Comparison of ENCODE assay signal across 10 mouse cellular contexts in genomic region chr5:66151301-66152188, GRCm38 (mm10). TPM values are rescaled to one million over a fixed set of nuclear protein-coding genes. Genes with fewer than 3 reads are reported as not detected.
DNase-seq lines count a peak whose midpoint lies in the region; ATAC-seq and TF ChIP-seq lines count a peak whose summit lies in the region.
"Had no signal": no experiment of that assay in that cellular context is flagged by ENCODE, and none has a peak within 500 bp of the region (broad histone marks: within the 10 kb centered on the region; RNA-seq: fewer than 3 reads in every experiment).

No protein-coding gene starts in this region.

- H3K9me3 ChIP-seq in heart, postnatal 0 days (replicated peaks; ENCODE audit: control insufficient read depth, low read length): no peaks in the 10 kb centered on the region

- H3K9ac ChIP-seq in heart, postnatal 0 days (replicated peaks; ENCODE audit: low read depth, low read length): peak overlapping the region; percentile 38; the same call in 1 of the 2 replicates

- DNase-seq in cerebellum, adult 2 months: peak; percentile 5 to 26
- DNase-seq in cerebellum, adult 11-12 months: no peak
- DNase-seq in heart, postnatal 0 days (ENCODE audit: low spot score): no peak
- peak; percentile 81 for DNase-seq in kidney, postnatal 14 days
- DNase-seq in spleen, postnatal 10 days (ENCODE audit: low spot score in 2 of 2): peak; percentile 34 to 36
- DNase-seq in layer of hippocampus, adult 11-12 months (ENCODE audit: low spot score): no peak

- ATAC-seq in heart, postnatal 0 days (ENCODE audit: insufficient read depth, low read depth): peak; percentile 30; the same call in 1 of the 2 replicates
- ATAC-seq in megakaryocyte progenitor cell, adult 5-6 weeks (replicated peaks; ENCODE audit: poor library complexity): peak; percentile 47

- no peak for TF ChIP-seq CTCF in cerebellum, adult 2 months (IDR thresholded peaks at IDR 0.05; ENCODE audit: borderline replicate concordance, insufficient read depth, low read depth, low read length)
- TF ChIP-seq CTCF in cortical plate, adult 2 months (IDR thresholded peaks at IDR 0.05; ENCODE audit: extremely low read depth, insufficient read depth, low read length): no peak
- TF ChIP-seq CTCF in heart, postnatal 0 days (IDR thresholded peaks at IDR 0.05; ENCODE audit: low read depth): no peak

- peak overlapping the region; percentile 49 for H3K4me3 ChIP-seq in cerebellum, adult 2 months (replicated peaks; ENCODE audit: insufficient read depth, low read depth, low read length)
- peak overlapping the region; percentile 11 for H3K4me3 ChIP-seq in cortical plate, adult 2 months (ENCODE audit: insufficient read depth, low read length)
- peak overlapping the region; percentile 50 for H3K4me3 ChIP-seq in heart, postnatal 0 days (ENCODE audit: low read depth, low read length)
- H3K4me3 ChIP-seq: myocyte had no signal

- H3K36me3 ChIP-seq in heart, postnatal 0 days (replicated peaks; ENCODE audit: control insufficient read depth, insufficient read depth, low read length): no peaks in the 10 kb centered on the region
- H3K36me3 ChIP-seq: G1E had no signal

- no peak for TF ChIP-seq EP300 in heart, postnatal 0 days (IDR thresholded peaks at IDR 0.05; ENCODE audit: low read depth)

- TF ChIP-seq POLR2A in cerebellum, adult 2 months (IDR thresholded peaks at IDR 0.05; ENCODE audit: borderline replicate concordance, insufficient read depth, low read length): no peak
- no peak for TF ChIP-seq POLR2A in cortical plate, adult 2 months (IDR thresholded peaks at IDR 0.05; ENCODE audit: extremely low read depth, insufficient read depth, low read length)

- peaks cover 3% of the 10 kb centered on the region; the same call in 1 of the 2 replicates for H3K27me3 ChIP-seq in cerebellum, adult 2 months (ENCODE audit: control insufficient read depth, insufficient read depth, low read length)
- H3K27me3 ChIP-seq in heart, postnatal 0 days (ENCODE audit: control insufficient read depth, insufficient read depth, low read length): 0 out of 2 replicates have a peak, but pooled peaks cover 17% of the 10 kb centered on the region

- WGBS in cerebellum, adult 2 months: 20% methylated on average over 37 of the region's 37 CpGs
- 27% methylated on average over 37 of the region's 37 CpGs for WGBS in heart, postnatal 0 days

- peak overlapping the region; percentile 75 for H3K4me2 ChIP-seq in heart, postnatal 0 days (ENCODE audit: low read depth, low read length)

- H3K4me1 ChIP-seq in cerebellum, adult 2 months (ENCODE audit: control insufficient read depth, insufficient read depth, low read length): no peaks in the 10 kb centered on the region
- H3K4me1 ChIP-seq in cortical plate, adult 2 months (ENCODE audit: control insufficient read depth, insufficient read depth, low read length): peaks cover 1% of the 10 kb centered on the region; the same call in 1 of the 2 replicates
- H3K4me1 ChIP-seq in heart, postnatal 0 days (ENCODE audit: control insufficient read depth, insufficient read depth): no peaks in the 10 kb centered on the region

- H3K27ac ChIP-seq in cerebellum, adult 2 months (ENCODE audit: insufficient read depth, low read length): no peak overlapping the region
- H3K27ac ChIP-seq in cortical plate, adult 2 months (ENCODE audit: insufficient read depth, low read length): no peak overlapping the region
- H3K27ac ChIP-seq in heart, postnatal 0 days (ENCODE audit: low read depth): no peak overlapping the region; the same call in 1 of the 2 replicates

RNA-seq across cellular contexts. Expression of gene Rbm47, which starts 21.4 kb away (rescaled TPM):
- polyA plus RNA-seq in cerebellum, adult 2 months (2012; rRNA removed): 0.49 and 1.7 TPM in 2 replicates
- 0.57 and 0.73 TPM in 2 replicates for polyA plus RNA-seq in cortical plate, adult 2 months (2012; rRNA removed)
- total RNA-seq in heart, postnatal 0 days (2014; rRNA removed; ENCODE audit: low replicate concordance): 2.5 and 11.2 TPM in 2 replicates
- polyA plus RNA-seq in heart, postnatal 0 days (2015; fragmentation: Nextera tagmentation; extraction: Ambion mirVana): 1.1 and 1.3 TPM in 2 replicates
- 4.4 and 6.1 TPM in 2 replicates for total RNA-seq in megakaryocyte progenitor cell, adult 5-6 weeks (2015)
- 2.4 and 4.7 TPM in 2 replicates for total RNA-seq in megakaryocyte progenitor cell, adult 5-6 weeks (2017)
- polyA plus RNA-seq: G1E had no signal

Comparison
In these comparisons a context has a peak if more than half of its experiments do, and no peak if none do; other contexts are left out.
1. DNase-seq: peak in cerebellum, adult 2 months (2 of 2), kidney, postnatal 14 days (single experiment) and spleen, postnatal 10 days (2 of 2); none in cerebellum, adult 11-12 months (single experiment), heart, postnatal 0 days (single experiment) and layer of hippocampus, adult 11-12 months (single experiment).
2. Peak in every context shown above with its lines, with median percentiles within 50 percentile points of each other: H3K4me3 ChIP-seq.